Mouse (Mus musculus): ENCODE data around the gene Ston1. TPM values are rescaled to one million over a fixed set of nuclear protein-coding genes. Genes with fewer than 3 reads are reported as not detected.

Ston1 gene
- polyA plus RNA-seq, 1 experiment from 2014 or later: 10.4 TPM

GRCm38 (mm10) chr17:88596544-88597221 lies 801 bp upstream of the Ston1 start:
- H3K4me1 ChIP-seq (ENCODE audit: control insufficient read depth, insufficient read depth, low read length): 0 out of 2 replicates have a peak, but pooled peaks cover 15% of the 10 kb centered on the region
- peak overlapping the region; percentile 50 for H3K4me3 ChIP-seq (ENCODE audit: low read depth, low read length)
- H3K9ac ChIP-seq (replicated peaks; ENCODE audit: low read depth, low read length): no peak overlapping the region
- H3K27me3 ChIP-seq (ENCODE audit: control insufficient read depth, insufficient read depth, low read length): no peaks in the 10 kb centered on the region
- H3K36me3 ChIP-seq (ENCODE audit: control insufficient read depth, insufficient read depth, low read length): no peaks in the 10 kb centered on the region
- 30% methylated on average over 16 of the region's 16 CpGs for WGBS
- ATAC-seq (ENCODE audit: insufficient number of reproducible peaks, insufficient read depth, low FRiP score, low read depth): no peak
- peak overlapping the region; percentile 88 for H3K27ac ChIP-seq (ENCODE audit: low read length)
- H3K4me2 ChIP-seq (replicated peaks; ENCODE audit: low read depth, low read length): peak overlapping the region; percentile 76
- H3K9me3 ChIP-seq (ENCODE audit: control insufficient read depth, low read depth, low read length): no peaks in the 10 kb centered on the region

GRCm38 (mm10) chr17:88598056-88598420 lies 554 bp downstream of the Ston1 start:
- 0 out of 2 replicates have a peak, but pooled peaks have one; percentile 3 for ATAC-seq (ENCODE audit: insufficient number of reproducible peaks, insufficient read depth, low FRiP score, low read depth)

GRCm38 (mm10) chr17:88598570-88599368 lies 1.3 kb downstream of the Ston1 start:
- peak overlapping the region; percentile 76 for H3K4me2 ChIP-seq (replicated peaks; ENCODE audit: low read depth, low read length)
- H3K36me3 ChIP-seq (ENCODE audit: control insufficient read depth, insufficient read depth, low read length): no peaks in the 10 kb centered on the region
- peak overlapping the region; percentile 30; the same call in 1 of the 2 replicates for H3K9ac ChIP-seq (replicated peaks; ENCODE audit: low read depth, low read length)
- 0 out of 2 replicates have a peak, but pooled peaks cover 15% of the 10 kb centered on the region for H3K4me1 ChIP-seq (ENCODE audit: control insufficient read depth, insufficient read depth, low read length)
- H3K27me3 ChIP-seq (ENCODE audit: control insufficient read depth, insufficient read depth, low read length): no peaks in the 10 kb centered on the region
- no peaks in the 10 kb centered on the region for H3K9me3 ChIP-seq (ENCODE audit: control insufficient read depth, low read depth, low read length)
- ATAC-seq (ENCODE audit: insufficient number of reproducible peaks, insufficient read depth, low FRiP score, low read depth): no peak
- peak overlapping the region; percentile 36; the same call in 1 of the 2 replicates for H3K27ac ChIP-seq (ENCODE audit: low read length)
- WGBS: 15% methylated on average over 14 of the region's 14 CpGs
- peak overlapping the region; percentile 50 for H3K4me3 ChIP-seq (ENCODE audit: low read depth, low read length)

More at GRCm38 (mm10) chr17:88598056-88598420, 554 bp downstream of the Ston1 start:
- 6% methylated on average over 5 of the region's 5 CpGs for WGBS
- Histone ChIP-seq H3K9me3 (ENCODE audit: control insufficient read depth, low read depth, low read length) (no peaks in the 10 kb centered on the region), H3K4me1 (ENCODE audit: control insufficient read depth, insufficient read depth, low read length) (0 out of 2 replicates have a peak, but pooled peaks cover 15% of the 10 kb centered on the region), H3K27ac (ENCODE audit: low read length) (peak overlapping the region; percentile 88), H3K4me3 (ENCODE audit: low read depth, low read length) (peak overlapping the region; percentile 50), H3K9ac (replicated peaks; ENCODE audit: low read depth, low read length) (peak overlapping the region; percentile 61), H3K4me2 (replicated peaks; ENCODE audit: low read depth, low read length) (peak overlapping the region; percentile 76), H3K27me3 (ENCODE audit: control insufficient read depth, insufficient read depth, low read length) (no peaks in the 10 kb centered on the region), H3K36me3 (ENCODE audit: control insufficient read depth, insufficient read depth, low read length) (no peaks in the 10 kb centered on the region)

GRCm38 (mm10) chr17:88600492-88601026 lies 3.1 kb downstream of the Ston1 start:
- no peak overlapping the region for H3K4me2 ChIP-seq (replicated peaks; ENCODE audit: low read depth, low read length)
- ATAC-seq (ENCODE audit: insufficient number of reproducible peaks, insufficient read depth, low FRiP score, low read depth): no peak
- 0 out of 2 replicates have a peak, but pooled peaks cover 15% of the 10 kb centered on the region for H3K4me1 ChIP-seq (ENCODE audit: control insufficient read depth, insufficient read depth, low read length)
- no peaks in the 10 kb centered on the region for H3K9me3 ChIP-seq (ENCODE audit: control insufficient read depth, low read depth, low read length)
- H3K27ac ChIP-seq (ENCODE audit: low read length): no peak overlapping the region
- H3K9ac ChIP-seq (replicated peaks; ENCODE audit: low read depth, low read length): no peak overlapping the region
- H3K36me3 ChIP-seq (ENCODE audit: control insufficient read depth, insufficient read depth, low read length): no peaks in the 10 kb centered on the region
- no peak overlapping the region for H3K4me3 ChIP-seq (ENCODE audit: low read depth, low read length)
- 71% methylated on average over 8 of the region's 8 CpGs for WGBS
- no peaks in the 10 kb centered on the region for H3K27me3 ChIP-seq (ENCODE audit: control insufficient read depth, insufficient read depth, low read length)

- ATAC-seq (ENCODE audit: insufficient number of reproducible peaks, insufficient read depth, low FRiP score, low read depth): 0 out of 2 replicates have a peak, but pooled peaks have one; percentile 4
- Histone ChIP-seq H3K27me3 (ENCODE audit: control insufficient read depth, insufficient read depth, low read length) (no peaks in the 10 kb centered on the region), H3K4me1 (ENCODE audit: control insufficient read depth, insufficient read depth, low read length) (0 out of 2 replicates have a peak, but pooled peaks cover 11% of the 10 kb centered on the region), H3K4me3 (ENCODE audit: low read depth, low read length) (no peak overlapping the region), H3K36me3 (ENCODE audit: control insufficient read depth, insufficient read depth, low read length) (no peaks in the 10 kb centered on the region), H3K9me3 (ENCODE audit: control insufficient read depth, low read depth, low read length) (no peaks in the 10 kb centered on the region), H3K27ac (ENCODE audit: low read length) (no peak overlapping the region), H3K4me2 (replicated peaks; ENCODE audit: low read depth, low read length) (no peak overlapping the region), H3K9ac (replicated peaks; ENCODE audit: low read depth, low read length) (no peak overlapping the region)
- 79% methylated on average over 11 of the region's 11 CpGs for WGBS
These were observed 6.5 kb downstream of the Ston1 start for GRCm38 (mm10) chr17:88603943-88604342.

DNA sequence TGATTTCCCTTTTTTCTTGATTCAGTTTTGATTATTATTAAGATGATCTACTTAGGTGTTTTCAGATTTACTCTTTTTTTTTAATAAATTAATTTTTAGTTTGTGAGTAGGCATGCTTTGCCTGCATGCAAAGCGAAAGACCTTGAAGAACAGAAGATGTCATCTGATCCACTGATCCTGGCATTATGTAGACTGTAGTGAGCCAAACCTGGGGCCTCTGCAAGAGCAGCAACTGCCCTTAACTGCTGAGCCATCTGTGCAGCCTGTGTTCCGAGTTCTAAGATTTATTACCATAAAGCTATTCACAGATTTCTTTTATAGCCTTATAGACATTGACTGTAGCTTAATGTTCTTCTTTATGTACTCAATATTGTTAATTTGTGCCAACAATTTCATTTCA lies 8.6 kb downstream of the Ston1 start:
- Histone ChIP-seq H3K4me1 (ENCODE audit: control insufficient read depth, insufficient read depth, low read length) (no peaks in the 10 kb centered on the region), H3K9ac (replicated peaks; ENCODE audit: low read depth, low read length) (no peak overlapping the region), H3K9me3 (ENCODE audit: control insufficient read depth, low read depth, low read length) (no peaks in the 10 kb centered on the region), H3K4me3 (ENCODE audit: low read depth, low read length) (no peak overlapping the region), H3K27ac (ENCODE audit: low read length) (no peak overlapping the region), H3K4me2 (replicated peaks; ENCODE audit: low read depth, low read length) (no peak overlapping the region), H3K27me3 (ENCODE audit: control insufficient read depth, insufficient read depth, low read length) (no peaks in the 10 kb centered on the region), H3K36me3 (ENCODE audit: control insufficient read depth, insufficient read depth, low read length) (no peaks in the 10 kb centered on the region; the same call in 1 of the 2 replicates)
- 74% methylated on average over 2 of the region's 2 CpGs for WGBS
- ATAC-seq (ENCODE audit: insufficient number of reproducible peaks, insufficient read depth, low FRiP score, low read depth): no peak

DNA sequence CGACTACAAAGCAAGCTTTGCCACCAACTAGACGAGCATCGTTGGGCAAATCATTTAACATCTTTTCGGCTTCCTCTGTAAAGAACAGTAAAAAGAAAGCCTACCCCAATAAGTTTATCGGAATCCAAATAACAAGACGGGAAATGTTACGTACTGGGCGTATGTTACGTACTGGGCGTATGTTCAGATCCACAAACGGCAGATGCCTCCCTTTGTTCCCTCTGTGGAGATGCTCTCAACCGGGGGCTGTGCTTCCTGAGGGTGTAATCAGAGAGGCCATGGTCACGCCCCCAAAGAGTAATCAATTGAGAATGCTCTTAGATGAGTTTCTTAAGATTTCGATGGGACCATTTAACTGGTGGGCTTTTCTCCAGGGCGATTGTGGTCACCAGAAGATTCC lies 11.9 kb downstream of the Ston1 start:
- no peak for ATAC-seq (ENCODE audit: insufficient number of reproducible peaks, insufficient read depth, low FRiP score, low read depth)
- Histone ChIP-seq H3K9ac (replicated peaks; ENCODE audit: low read depth, low read length) (no peak overlapping the region), H3K27ac (ENCODE audit: low read length) (no peak overlapping the region), H3K4me1 (ENCODE audit: control insufficient read depth, insufficient read depth, low read length) (no peaks in the 10 kb centered on the region), H3K9me3 (ENCODE audit: control insufficient read depth, low read depth, low read length) (no peaks in the 10 kb centered on the region), H3K36me3 (ENCODE audit: control insufficient read depth, insufficient read depth, low read length) (no peaks in the 10 kb centered on the region; the same call in 1 of the 2 replicates), H3K4me2 (replicated peaks; ENCODE audit: low read depth, low read length) (no peak overlapping the region), H3K4me3 (ENCODE audit: low read depth, low read length) (no peak overlapping the region), H3K27me3 (ENCODE audit: control insufficient read depth, insufficient read depth, low read length) (no peaks in the 10 kb centered on the region)
- 86% methylated on average over 15 of the region's 15 CpGs for WGBS

GRCm38 (mm10) chr17:88611057-88611456 lies 13.6 kb downstream of the Ston1 start:
- Histone ChIP-seq H3K4me2 (replicated peaks; ENCODE audit: low read depth, low read length) (no peak overlapping the region), H3K4me1 (ENCODE audit: control insufficient read depth, insufficient read depth, low read length) (no peaks in the 10 kb centered on the region), H3K36me3 (ENCODE audit: control insufficient read depth, insufficient read depth, low read length) (no peaks in the 10 kb centered on the region; the same call in 1 of the 2 replicates), H3K9ac (replicated peaks; ENCODE audit: low read depth, low read length) (no peak overlapping the region), H3K9me3 (ENCODE audit: control insufficient read depth, low read depth, low read length) (no peaks in the 10 kb centered on the region), H3K27ac (ENCODE audit: low read length) (no peak overlapping the region), H3K4me3 (ENCODE audit: low read depth, low read length) (no peak overlapping the region), H3K27me3 (ENCODE audit: control insufficient read depth, insufficient read depth, low read length) (no peaks in the 10 kb centered on the region)
- no peak for ATAC-seq (ENCODE audit: insufficient number of reproducible peaks, insufficient read depth, low FRiP score, low read depth)
- 69% methylated on average over 2 of the region's 2 CpGs for WGBS

All from stomach, embryonic 14.5 days (tissue).